Mouse (Mus musculus): Measurements from ENCODE around the gene Cgn.

The Cgn gene

DNA sequence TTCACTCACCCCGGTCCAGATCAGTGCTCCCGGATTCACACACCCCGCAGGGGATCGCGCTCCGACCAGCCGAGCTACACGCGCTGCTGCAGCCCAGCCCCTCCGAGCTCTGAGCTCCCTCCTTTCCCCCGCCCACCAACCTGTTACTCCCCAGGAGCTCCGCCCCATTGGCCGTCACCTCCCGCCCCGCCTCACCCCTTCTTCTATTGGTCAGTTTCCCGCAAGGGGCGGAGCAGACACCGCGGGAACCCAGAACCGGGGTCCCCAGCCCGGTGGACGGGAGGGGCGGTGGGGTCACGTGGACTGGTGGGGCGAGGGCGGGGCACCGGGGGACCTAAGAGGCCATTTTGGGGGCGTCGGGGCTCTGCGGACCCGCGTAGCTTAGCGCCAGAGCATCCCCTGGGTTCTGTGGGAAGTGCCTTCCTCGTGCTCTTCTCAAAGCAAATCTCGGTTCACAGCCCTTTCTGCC lies at the start of gene Cgn:
Gene Cgn (minus strand): TSS at position 126 of the 469 bp plus-strand sequence.
- peak; percentile 94 to 96 for DNase-seq

DNA sequence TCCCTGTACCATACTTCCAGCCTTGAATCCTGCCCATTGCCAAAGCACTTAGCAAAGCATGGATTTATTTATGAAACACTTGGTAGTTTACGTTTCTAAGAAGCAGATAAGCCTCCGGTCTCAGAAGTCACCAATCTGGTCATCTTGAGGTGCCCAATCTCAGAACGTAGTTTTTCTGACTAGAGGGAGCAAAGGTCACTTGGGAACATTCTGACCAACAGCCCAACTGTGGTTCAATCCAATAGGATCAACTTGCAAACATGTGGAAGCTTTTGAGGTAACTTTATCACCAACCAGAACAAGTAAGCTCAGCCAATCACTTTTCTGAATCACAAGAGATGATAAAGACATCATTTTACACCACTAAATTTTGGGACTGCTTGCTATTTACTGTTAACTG lies 49.1 kb upstream of the Cgn start:
- DNase-seq, result no peak

DNA sequence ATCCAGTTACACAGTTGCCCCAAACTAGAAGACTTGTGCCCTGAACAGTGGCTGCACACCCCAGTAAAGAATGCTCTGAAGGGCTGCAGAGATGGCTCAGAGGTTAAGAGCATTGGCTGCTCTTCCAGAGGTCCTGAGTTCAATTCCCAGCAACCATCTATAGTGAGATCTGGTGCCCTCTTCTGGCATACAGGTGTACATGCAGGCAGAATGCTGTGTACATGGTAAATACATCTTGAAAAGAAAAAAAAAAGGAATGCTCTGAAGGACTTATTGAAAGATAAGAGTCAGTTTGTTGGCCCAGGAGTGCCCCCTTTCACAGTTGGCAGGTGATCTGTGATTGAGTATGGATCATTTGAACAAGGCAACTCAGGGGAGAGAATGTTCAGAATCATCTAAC lies 47.1 kb upstream of the Cgn start:
- DNase-seq, result no peak

DNA sequence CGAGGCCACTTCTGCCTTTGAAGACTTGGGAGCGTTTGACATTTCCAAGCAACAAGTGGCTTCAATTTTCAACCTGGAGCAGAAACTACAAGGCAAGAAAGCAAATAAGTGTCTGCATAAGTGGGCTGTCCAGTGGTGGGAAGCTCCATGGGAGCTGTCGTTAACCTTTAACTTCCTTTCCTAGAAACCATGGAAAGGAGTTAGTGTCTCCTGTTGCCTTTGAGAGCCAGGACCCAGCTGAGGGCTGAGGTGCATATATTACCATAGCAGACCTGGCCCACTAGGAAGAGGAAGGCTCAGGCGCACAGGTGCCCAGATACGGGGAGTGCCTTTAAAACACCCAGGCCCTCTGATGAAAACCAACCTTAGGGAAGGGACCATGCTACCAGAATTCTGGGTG lies 46.4 kb upstream of the Cgn start:
- DNase-seq, result peak in 1 of 2 experiments; percentile 22

GRCm38 (mm10) chr3:94832100-94832499 lies 45.8 kb upstream of the Cgn start:
- DNase-seq, result no peak

- no peak for DNase-seq
Observed at GRCm38 (mm10) chr3:94824110-94824509, 37.8 kb upstream of the Cgn start.

GRCm38 (mm10) chr3:94822082-94822481 lies 35.8 kb upstream of the Cgn start:
- DNase-seq, result no peak

DNA sequence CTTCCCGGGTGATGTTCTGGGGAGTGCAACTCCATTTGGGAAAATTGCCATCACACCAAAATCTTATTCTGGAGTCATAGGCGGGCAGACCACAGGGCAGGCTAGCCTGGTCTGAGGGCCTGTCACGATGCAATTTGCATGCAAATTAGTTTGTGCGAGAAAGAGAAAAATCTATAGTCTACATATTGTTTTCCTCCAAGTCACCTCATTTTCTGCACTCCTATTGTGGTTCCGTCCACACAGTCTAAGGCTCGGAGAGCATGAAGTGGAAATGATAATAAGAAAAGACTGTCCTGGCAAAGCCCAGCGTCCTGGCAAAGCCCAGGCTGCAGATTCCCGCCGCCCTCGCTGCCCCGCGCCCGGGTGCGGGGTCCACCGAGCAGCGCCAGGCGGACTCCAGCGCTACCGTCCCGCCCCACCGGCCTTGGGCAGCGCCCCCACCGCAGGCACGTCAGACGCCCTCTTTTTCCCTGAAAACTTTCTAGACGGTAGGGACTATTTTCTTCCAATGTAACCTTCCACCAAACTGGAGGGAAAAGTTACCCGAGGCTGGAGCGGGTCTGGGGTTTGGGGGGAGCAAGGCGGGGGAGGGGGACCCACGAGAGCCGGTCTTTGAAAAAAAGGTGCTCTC lies 34.8 kb upstream of the Cgn start:
- peak; percentile 65 to 79 for DNase-seq

GRCm38 (mm10) chr3:94819452-94820425 lies 33.4 kb upstream of the Cgn start:
- peak; percentile 29 to 33 for DNase-seq

GRCm38 (mm10) chr3:94817731-94818130 lies 31.4 kb upstream of the Cgn start:
- no peak for DNase-seq

DNA sequence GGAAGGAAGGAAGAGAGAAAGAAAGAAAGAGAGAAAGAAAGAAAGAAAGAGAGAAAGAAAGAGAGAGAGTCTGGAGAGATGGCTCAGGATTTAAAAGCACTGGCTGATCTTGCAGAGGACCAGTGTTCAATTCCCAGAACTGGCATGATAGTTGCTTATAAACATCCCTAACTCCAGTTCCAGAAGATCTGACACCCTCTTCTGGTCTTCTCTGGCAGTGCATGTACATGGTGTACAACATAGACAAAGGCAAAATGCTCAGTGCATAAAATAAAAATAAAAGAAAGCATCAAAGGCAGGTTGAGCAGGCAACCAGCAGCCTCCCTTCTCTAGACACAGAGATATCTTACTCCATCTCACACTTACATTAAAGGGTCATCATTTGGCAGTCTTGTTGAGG lies 29.3 kb upstream of the Cgn start:
- DNase-seq, result no peak

GRCm38 (mm10) chr3:94814663-94815062 lies 28.4 kb upstream of the Cgn start:
- no peak for DNase-seq

- DNase-seq, result no peak
Observed at GRCm38 (mm10) chr3:94814063-94814462, 27.8 kb upstream of the Cgn start.

- DNase-seq, result peak in 1 of 2 experiments; percentile 35
Observed at GRCm38 (mm10) chr3:94813651-94814050, 27.4 kb upstream of the Cgn start.

- DNase-seq, result peak; percentile 54 to 60
Observed at GRCm38 (mm10) chr3:94811628-94812027, 25.3 kb upstream of the Cgn start.

GRCm38 (mm10) chr3:94808296-94808695 lies 22.0 kb upstream of the Cgn start:
- DNase-seq, result no peak

DNA sequence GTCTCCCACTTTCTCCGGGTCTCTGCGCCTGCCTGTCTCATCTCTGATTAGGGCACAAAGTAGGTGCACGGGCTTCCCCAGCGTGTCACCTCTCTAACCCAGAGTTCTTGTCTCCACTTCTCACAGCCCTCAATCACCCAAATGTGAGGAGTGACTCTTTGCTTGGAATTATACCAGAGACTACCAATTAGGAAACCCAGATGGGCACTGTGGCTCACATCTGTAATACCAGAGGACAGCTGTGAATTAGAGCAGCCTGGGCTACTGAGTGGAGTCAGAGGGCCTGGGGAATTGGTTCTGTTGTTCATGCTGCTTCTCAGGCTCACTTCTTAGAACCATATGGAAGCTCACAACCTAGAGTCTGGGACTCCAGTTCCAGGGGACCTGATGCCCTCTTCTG lies 18.7 kb upstream of the Cgn start:
- no peak for DNase-seq

DNA sequence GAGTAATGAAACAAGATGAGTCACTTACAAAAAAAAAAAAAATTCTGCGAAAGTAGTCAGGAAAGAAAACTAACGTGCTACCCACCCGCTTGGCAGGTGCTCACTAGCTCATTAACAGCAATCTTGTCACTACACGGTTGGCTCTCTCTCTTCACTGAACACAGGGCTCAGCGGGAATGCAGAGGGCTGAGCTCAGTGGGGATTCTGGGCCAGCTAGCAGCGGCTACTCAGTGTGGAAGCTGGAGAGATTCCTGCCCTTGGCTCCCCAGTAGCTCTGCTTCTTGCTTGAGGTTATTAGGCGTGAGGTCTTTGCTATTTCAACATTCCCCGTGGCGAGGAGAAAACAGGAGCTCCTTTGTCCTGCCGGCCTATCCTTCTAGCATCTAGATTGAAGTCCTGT lies 17.9 kb upstream of the Cgn start:
- peak in 1 of 2 experiments; percentile 32 for DNase-seq

- DNase-seq, result no peak
Observed at GRCm38 (mm10) chr3:94796181-94796580, 9.9 kb upstream of the Cgn start.

DNA sequence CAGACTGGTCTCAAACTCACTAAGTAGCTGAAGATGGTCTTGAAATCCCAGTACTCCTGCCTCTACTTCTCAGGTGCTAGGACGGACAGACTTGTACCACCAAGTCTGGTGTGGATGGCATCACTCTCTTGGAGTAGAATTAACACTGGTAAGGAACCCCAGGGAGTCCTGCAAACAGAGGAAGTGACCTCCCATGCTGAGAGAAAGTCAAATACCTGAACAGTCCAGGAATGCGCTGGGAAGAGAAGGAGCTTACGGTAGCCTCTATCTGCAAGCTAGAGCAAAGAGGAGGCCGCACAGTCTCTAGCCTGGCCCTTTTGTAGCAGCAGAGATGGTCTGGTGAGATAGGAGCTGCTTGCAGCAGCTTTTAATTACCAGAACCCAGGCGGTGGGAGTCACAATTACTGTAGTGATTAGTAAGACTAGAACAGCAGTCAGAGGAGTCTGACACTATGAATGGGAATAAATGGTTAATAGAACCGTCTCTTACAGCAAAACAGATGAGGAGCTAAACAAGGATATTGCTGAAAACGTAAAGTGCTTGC lies 9.4 kb upstream of the Cgn start:
- DNase-seq, result no peak

DNA sequence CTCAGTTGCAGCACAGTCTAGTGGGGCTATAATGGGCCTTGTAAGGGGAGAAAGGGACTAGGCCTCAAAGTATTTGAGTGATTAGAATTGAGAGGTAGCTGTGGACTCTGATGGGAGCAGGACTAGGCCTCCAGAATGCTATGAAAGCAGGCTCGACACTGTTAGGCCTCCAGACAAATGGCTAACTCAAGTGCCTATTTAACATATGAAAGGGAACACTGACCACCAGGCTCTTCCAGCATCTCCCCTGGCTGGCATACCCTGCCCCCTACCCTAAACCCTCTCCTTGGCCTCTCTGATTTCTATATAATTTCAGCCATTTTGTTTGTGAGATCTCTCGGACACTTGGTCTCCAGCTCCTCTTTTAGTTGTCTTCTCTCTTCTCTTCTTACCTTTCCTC lies 8.1 kb upstream of the Cgn start:
- no peak for DNase-seq

DNA sequence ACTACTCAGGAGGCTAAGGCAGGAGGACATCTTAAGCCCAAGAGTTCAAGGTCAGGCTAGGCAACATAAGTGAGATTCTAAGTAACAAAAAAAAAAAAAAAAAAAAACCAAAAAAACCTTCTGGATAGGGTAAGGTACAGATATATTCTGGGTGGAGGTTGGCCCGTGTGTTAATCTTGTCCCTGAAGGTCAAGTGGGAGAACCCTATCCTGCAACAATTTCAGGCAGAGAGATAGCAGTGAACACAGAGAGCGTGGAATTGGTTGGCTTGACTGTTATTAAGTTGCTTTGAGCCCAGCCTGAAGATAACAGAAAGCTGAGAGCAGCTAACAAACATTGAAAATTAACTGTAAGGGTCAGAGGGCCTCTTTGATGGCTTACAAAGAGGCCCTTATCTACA lies 7.4 kb upstream of the Cgn start:
- DNase-seq, result no peak

GRCm38 (mm10) chr3:94792258-94792657 lies 6.0 kb upstream of the Cgn start:
- no peak for DNase-seq

DNA sequence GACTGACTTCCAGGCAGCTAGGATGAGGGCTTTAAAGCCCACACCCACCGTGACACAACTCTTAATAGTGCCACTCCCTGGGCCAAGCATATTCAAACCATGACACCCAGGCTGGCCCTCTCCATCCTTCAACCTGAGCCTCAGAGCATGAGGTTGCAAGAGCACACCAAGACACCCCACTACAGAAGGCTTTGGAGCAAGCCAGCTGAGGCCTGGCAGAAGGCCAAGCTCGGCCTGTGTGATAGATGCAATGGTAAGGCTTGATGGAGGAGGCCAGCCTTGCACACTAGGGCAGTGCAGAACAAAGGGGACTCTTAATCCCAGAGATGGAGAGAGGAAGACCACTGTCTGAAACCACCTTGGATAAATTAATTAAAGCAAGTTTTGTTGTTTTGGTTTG lies 3.2 kb upstream of the Cgn start:
- DNase-seq, result peak; percentile 41 to 53
